Mouse (Mus musculus): ENCODE measurements around the gene Cpm.

- no peak for TF ChIP-seq CTCF (IDR thresholded peaks at IDR 0.05; ENCODE audit: borderline replicate concordance, insufficient read depth, low read depth, low read length)
- no peak for TF ChIP-seq POLR2A (IDR thresholded peaks at IDR 0.05; ENCODE audit: borderline replicate concordance, insufficient read depth, low read length)
These were observed 10.0 kb upstream of the Cpm start for GRCm38 (mm10) chr10:117619041-117619861.

Data from cerebellum, adult 2 months (tissue).